Mouse (Mus musculus): ENCODE data around the gene B9d2. TPM values are rescaled to one million over a fixed set of nuclear protein-coding genes. Genes with fewer than 3 reads are reported as not detected.

The B9d2 gene
- 48.4 and 49.8 TPM in 2 replicates for polyA plus RNA-seq (2015; fragmentation: Nextera tagmentation; extraction: Ambion mirVana)

- peak within 1 kb of the TSS; percentile 77 for H3K9ac ChIP-seq (ENCODE audit: low read depth, low read length)
- peaks cover 16% of the 10 kb centered on the region for H3K4me1 ChIP-seq (ENCODE audit: control insufficient read depth, insufficient read depth, low read depth, low read length)
- ATAC-seq = peak; percentile 94
- H3K4me2 ChIP-seq (ENCODE audit: low read length) = peak within 1 kb of the TSS; percentile 59
- H3K9me3 ChIP-seq (ENCODE audit: control insufficient read depth, low read length) = no peaks in the 10 kb centered on the region
- peaks cover 2% of the 10 kb centered on the region; the same call in 1 of the 2 replicates for H3K36me3 ChIP-seq (ENCODE audit: control insufficient read depth, insufficient read depth, low read length)
- under 1% methylated on average over 46 of the region's 46 CpGs for WGBS
- peak within 1 kb of the TSS; percentile 98 for H3K27ac ChIP-seq (ENCODE audit: low read depth, low read length)
- peaks cover 7% of the 10 kb centered on the region for H3K27me3 ChIP-seq (replicated peaks; ENCODE audit: control insufficient read depth, insufficient read depth, low read length)
- H3K4me3 ChIP-seq (ENCODE audit: low read length) = peak within 1 kb of the TSS; percentile 77
Observed at GRCm38 (mm10) chr7:25680514-25681258, at the start of gene B9d2. Gene B9d2, plus strand, starts transcription at chr7:25680780.

GRCm38 (mm10) chr7:25632679-25633078 is 47.9 kb upstream of the B9d2 start:
- no peak overlapping the region for H3K9ac ChIP-seq (ENCODE audit: low read depth, low read length)
- no peaks in the 10 kb centered on the region for H3K9me3 ChIP-seq (ENCODE audit: control insufficient read depth, low read length)
- peaks cover 27% of the 10 kb centered on the region for H3K36me3 ChIP-seq (ENCODE audit: control insufficient read depth, insufficient read depth, low read length)
- WGBS = 88% methylated on average over 5 of the region's 5 CpGs
- no peaks in the 10 kb centered on the region for H3K4me1 ChIP-seq (ENCODE audit: control insufficient read depth, insufficient read depth, low read depth, low read length)
- no peak for ATAC-seq
- H3K27ac ChIP-seq (ENCODE audit: low read depth, low read length) = no peak overlapping the region
- H3K27me3 ChIP-seq (replicated peaks; ENCODE audit: control insufficient read depth, insufficient read depth, low read length) = peaks cover 8% of the 10 kb centered on the region; the same call in 1 of the 2 replicates
- no peak overlapping the region for H3K4me3 ChIP-seq (ENCODE audit: low read length)
- no peak overlapping the region for H3K4me2 ChIP-seq (ENCODE audit: low read length)

DNA sequence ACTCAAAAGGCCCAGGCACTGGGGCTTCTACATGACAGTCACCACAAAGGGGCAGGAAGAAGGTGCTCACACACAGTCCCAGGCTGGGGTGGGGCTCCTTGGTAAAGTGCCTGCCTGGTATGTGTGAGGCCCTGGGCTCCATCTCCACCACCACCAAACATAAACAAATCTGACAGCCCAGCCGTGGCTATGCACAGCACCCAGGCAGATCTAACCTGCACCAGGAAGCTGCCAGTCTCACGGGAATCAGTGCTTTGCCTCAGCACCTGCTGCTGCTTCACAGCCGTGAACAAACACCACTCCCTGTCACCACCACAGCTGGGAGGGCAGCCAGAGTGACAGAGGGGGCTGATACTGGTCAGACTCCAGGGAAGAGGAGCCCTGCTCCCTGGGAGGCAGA is 44.2 kb upstream of the B9d2 start:
- no peak overlapping the region for H3K9ac ChIP-seq (ENCODE audit: low read depth, low read length)
- H3K4me2 ChIP-seq (ENCODE audit: low read length) = no peak overlapping the region
- no peak overlapping the region for H3K27ac ChIP-seq (ENCODE audit: low read depth, low read length)
- H3K9me3 ChIP-seq (ENCODE audit: control insufficient read depth, low read length) = no peaks in the 10 kb centered on the region
- 67% methylated on average over 3 of the region's 3 CpGs for WGBS
- H3K36me3 ChIP-seq (ENCODE audit: control insufficient read depth, insufficient read depth, low read length) = peaks cover 12% of the 10 kb centered on the region
- no peaks in the 10 kb centered on the region for H3K4me1 ChIP-seq (ENCODE audit: control insufficient read depth, insufficient read depth, low read depth, low read length)
- H3K4me3 ChIP-seq (ENCODE audit: low read length) = no peak overlapping the region
- no peak for ATAC-seq
- H3K27me3 ChIP-seq (replicated peaks; ENCODE audit: control insufficient read depth, insufficient read depth, low read length) = no peaks in the 10 kb centered on the region

DNA sequence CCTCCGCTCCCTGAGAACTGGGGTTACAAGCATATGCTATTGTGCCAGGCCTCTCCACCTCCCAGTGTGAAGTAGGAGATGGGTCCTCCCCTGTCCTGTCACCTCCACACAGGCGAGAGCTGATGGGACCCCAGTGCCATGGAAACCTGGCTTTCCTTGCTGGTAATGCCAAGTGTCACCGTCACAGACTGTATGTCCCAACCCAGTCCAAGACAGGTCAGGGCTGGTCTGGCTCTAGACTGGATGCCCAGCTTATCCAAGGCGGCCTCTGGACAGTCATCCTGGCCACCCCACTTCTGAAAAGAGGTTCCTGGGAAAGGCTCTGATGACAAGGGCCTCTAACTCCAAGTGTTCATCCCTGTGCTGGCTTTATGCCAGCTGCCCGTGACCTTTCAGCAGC is 43.5 kb upstream of the B9d2 start:
- no peak for ATAC-seq
- H3K9ac ChIP-seq (ENCODE audit: low read depth, low read length) = no peak overlapping the region
- 91% methylated on average over 5 of the region's 5 CpGs for WGBS
- no peak overlapping the region for H3K4me2 ChIP-seq (ENCODE audit: low read length)
- no peaks in the 10 kb centered on the region for H3K27me3 ChIP-seq (replicated peaks; ENCODE audit: control insufficient read depth, insufficient read depth, low read length)
- no peak overlapping the region for H3K4me3 ChIP-seq (ENCODE audit: low read length)
- H3K36me3 ChIP-seq (ENCODE audit: control insufficient read depth, insufficient read depth, low read length) = peaks cover 10% of the 10 kb centered on the region
- H3K4me1 ChIP-seq (ENCODE audit: control insufficient read depth, insufficient read depth, low read depth, low read length) = no peaks in the 10 kb centered on the region
- no peak overlapping the region for H3K27ac ChIP-seq (ENCODE audit: low read depth, low read length)
- no peaks in the 10 kb centered on the region for H3K9me3 ChIP-seq (ENCODE audit: control insufficient read depth, low read length)

DNA sequence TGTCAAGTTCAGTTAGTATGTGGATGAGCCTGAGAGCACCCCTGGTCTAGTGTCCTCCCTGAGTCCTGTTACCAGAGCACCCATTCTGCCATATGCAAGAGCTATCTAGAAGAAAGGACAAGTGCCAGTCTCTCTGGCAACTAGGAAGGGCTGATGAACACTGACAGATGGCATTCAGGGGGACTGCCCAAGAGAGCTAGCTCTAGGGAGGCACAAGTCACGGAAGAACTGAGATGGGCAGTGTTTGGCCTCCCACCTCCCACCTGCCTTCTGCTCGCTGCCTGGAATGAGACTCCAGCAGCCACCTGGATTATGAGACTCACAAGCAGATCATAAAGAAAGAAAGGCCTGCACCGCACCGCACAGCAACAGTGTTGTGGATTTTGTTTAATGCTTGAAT is 40.8 kb upstream of the B9d2 start:
- ATAC-seq = no peak
- Histone ChIP-seq H3K4me3 (ENCODE audit: low read length) (no peak overlapping the region), H3K4me1 (ENCODE audit: control insufficient read depth, insufficient read depth, low read depth, low read length) (no peaks in the 10 kb centered on the region), H3K9ac (ENCODE audit: low read depth, low read length) (no peak overlapping the region), H3K36me3 (ENCODE audit: control insufficient read depth, insufficient read depth, low read length) (peaks cover 6% of the 10 kb centered on the region), H3K27me3 (replicated peaks; ENCODE audit: control insufficient read depth, insufficient read depth, low read length) (no peaks in the 10 kb centered on the region), H3K4me2 (ENCODE audit: low read length) (no peak overlapping the region), H3K9me3 (ENCODE audit: control insufficient read depth, low read length) (no peaks in the 10 kb centered on the region), H3K27ac (ENCODE audit: low read depth, low read length) (no peak overlapping the region)
- WGBS = 91% methylated on average over 4 of the region's 4 CpGs

DNA sequence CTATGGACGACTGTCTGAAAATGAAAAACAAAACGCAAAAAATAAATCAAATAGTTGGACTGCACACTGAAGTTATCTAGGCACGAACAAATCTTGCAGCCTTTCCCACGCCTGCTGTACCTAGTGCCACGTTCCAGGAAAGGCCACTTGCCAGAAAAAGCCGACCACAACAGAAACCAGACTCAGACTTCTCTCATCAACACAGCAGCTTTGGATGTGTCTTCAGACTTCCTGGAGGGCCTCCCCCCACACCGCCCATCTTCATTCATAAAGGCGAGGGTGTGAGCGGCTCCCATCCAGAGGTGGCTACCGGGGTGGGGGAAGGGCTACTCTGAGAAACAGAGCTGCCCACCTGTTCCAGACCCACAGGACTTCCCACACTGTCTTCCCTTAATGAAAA is 36.4 kb upstream of the B9d2 start:
- no peaks in the 10 kb centered on the region for H3K36me3 ChIP-seq (ENCODE audit: control insufficient read depth, insufficient read depth, low read length)
- no peak overlapping the region for H3K27ac ChIP-seq (ENCODE audit: low read depth, low read length)
- no peak overlapping the region for H3K4me3 ChIP-seq (ENCODE audit: low read length)
- no peak overlapping the region for H3K4me2 ChIP-seq (ENCODE audit: low read length)
- ATAC-seq = no peak
- H3K9me3 ChIP-seq (ENCODE audit: control insufficient read depth, low read length) = no peaks in the 10 kb centered on the region
- no peak overlapping the region for H3K9ac ChIP-seq (ENCODE audit: low read depth, low read length)
- no peaks in the 10 kb centered on the region for H3K4me1 ChIP-seq (ENCODE audit: control insufficient read depth, insufficient read depth, low read depth, low read length)
- H3K27me3 ChIP-seq (replicated peaks; ENCODE audit: control insufficient read depth, insufficient read depth, low read length) = no peaks in the 10 kb centered on the region
- WGBS = 79% methylated on average over 10 of the region's 10 CpGs

DNA sequence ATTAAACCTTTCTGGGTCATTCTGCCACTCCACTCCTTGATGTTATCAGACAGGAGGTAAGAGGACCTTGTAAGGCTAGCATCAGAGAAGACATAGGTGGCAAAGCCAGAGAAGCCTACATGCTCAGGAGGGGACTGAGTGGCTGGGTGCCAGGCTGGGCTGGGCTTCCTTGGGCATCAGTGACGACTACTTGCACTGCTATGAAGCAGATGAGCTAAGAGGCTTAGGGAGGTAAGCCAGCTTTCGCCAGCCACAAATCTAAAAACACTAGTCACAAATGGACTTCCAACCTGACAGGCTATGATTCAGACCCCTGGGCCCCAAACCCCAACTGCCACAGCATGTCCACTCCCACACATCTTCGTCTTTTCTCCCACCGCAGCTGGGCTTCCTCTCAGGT is 35.9 kb upstream of the B9d2 start:
- no peak overlapping the region for H3K27ac ChIP-seq (ENCODE audit: low read depth, low read length)
- no peaks in the 10 kb centered on the region for H3K36me3 ChIP-seq (ENCODE audit: control insufficient read depth, insufficient read depth, low read length)
- H3K4me2 ChIP-seq (ENCODE audit: low read length) = no peak overlapping the region
- no peak overlapping the region for H3K9ac ChIP-seq (ENCODE audit: low read depth, low read length)
- H3K27me3 ChIP-seq (replicated peaks; ENCODE audit: control insufficient read depth, insufficient read depth, low read length) = no peaks in the 10 kb centered on the region
- 69% methylated on average over 4 of the region's 4 CpGs for WGBS
- ATAC-seq = no peak
- no peaks in the 10 kb centered on the region for H3K9me3 ChIP-seq (ENCODE audit: control insufficient read depth, low read length)
- H3K4me3 ChIP-seq (ENCODE audit: low read length) = no peak overlapping the region
- H3K4me1 ChIP-seq (ENCODE audit: control insufficient read depth, insufficient read depth, low read depth, low read length) = no peaks in the 10 kb centered on the region

DNA sequence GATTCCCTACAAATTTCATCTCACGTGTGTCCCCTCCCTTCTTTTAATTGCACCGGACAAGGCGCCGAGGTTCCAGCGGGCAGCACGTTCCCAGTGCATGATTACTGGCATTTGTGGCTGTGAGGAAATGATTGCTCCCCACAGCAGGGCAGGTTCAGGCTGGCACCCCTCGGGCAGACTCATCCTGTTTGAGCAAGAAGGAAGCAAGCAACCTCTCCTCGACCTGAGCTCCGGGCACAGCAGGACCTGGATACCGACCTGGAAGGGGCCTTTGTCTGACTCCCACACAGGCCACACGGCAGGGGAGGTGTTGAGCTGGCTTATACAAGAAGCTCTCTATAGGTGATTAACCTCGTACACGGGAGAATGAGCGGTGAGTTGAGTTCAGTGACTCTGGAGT is 35.5 kb upstream of the B9d2 start:
- no peak overlapping the region for H3K9ac ChIP-seq (ENCODE audit: low read depth, low read length)
- no peak overlapping the region for H3K27ac ChIP-seq (ENCODE audit: low read depth, low read length)
- no peak overlapping the region for H3K4me3 ChIP-seq (ENCODE audit: low read length)
- no peaks in the 10 kb centered on the region for H3K27me3 ChIP-seq (replicated peaks; ENCODE audit: control insufficient read depth, insufficient read depth, low read length)
- 54% methylated on average over 14 of the region's 14 CpGs for WGBS
- ATAC-seq = no peak
- no peaks in the 10 kb centered on the region for H3K36me3 ChIP-seq (ENCODE audit: control insufficient read depth, insufficient read depth, low read length)
- no peak overlapping the region for H3K4me2 ChIP-seq (ENCODE audit: low read length)
- H3K9me3 ChIP-seq (ENCODE audit: control insufficient read depth, low read length) = no peaks in the 10 kb centered on the region
- no peaks in the 10 kb centered on the region for H3K4me1 ChIP-seq (ENCODE audit: control insufficient read depth, insufficient read depth, low read depth, low read length)

- Histone ChIP-seq H3K4me2 (ENCODE audit: low read length) (no peak overlapping the region), H3K4me3 (ENCODE audit: low read length) (no peak overlapping the region), H3K27me3 (replicated peaks; ENCODE audit: control insufficient read depth, insufficient read depth, low read length) (no peaks in the 10 kb centered on the region), H3K4me1 (ENCODE audit: control insufficient read depth, insufficient read depth, low read depth, low read length) (no peaks in the 10 kb centered on the region), H3K36me3 (ENCODE audit: control insufficient read depth, insufficient read depth, low read length) (no peaks in the 10 kb centered on the region), H3K27ac (ENCODE audit: low read depth, low read length) (no peak overlapping the region), H3K9ac (ENCODE audit: low read depth, low read length) (no peak overlapping the region; the same call in 1 of the 2 replicates), H3K9me3 (ENCODE audit: control insufficient read depth, low read length) (no peaks in the 10 kb centered on the region)
- ATAC-seq = no peak
- 56% methylated on average over 5 of the region's 5 CpGs for WGBS
Observed at GRCm38 (mm10) chr7:25647574-25648123, 32.9 kb upstream of the B9d2 start.

Measured in hindbrain, embryonic 16.5 days (tissue).